Mouse (Mus musculus) naive thymus-derived CD4-positive, alpha-beta T cell, adult 2 months (primary cell): Measurements from ENCODE around the gene Ppp6r3.

Source experiments
- DNase-seq: peaks from one replicate; pipeline ENCODE4 v3.0.0-alpha.2; 2011; ENCODE audit warnings: low read depth

The Ppp6r3 gene

DNA sequence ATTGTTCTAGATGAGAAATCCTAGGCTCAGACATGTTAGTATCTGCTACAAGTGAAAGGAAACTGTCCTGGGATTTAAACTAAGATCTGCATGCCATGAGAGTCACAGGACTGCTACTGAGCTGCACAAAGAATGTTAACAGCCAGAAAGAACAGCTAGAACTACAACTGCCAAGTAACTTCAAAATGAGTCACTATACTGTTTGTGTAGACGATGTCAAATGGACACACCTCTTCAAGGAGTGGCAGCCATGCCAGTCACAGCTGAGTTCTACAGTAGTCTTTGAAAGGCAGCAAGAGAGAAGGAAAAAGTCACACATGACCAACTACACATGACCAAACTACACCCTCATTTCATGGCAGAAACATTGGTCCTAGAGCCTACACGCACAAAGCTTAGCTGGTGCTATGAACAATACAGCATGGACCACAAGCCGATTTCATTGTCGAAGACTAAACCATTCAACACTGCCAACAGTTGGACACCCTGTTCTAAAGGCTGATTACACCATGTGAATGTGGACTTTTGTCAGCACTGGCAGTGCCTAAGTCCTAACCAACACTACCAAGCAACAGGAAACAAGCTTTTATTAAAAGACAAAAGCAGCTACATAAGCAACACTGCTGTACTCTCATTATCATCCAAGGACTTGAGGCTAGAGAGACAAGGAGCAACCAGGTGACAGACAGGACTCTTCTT, 55.9 kb downstream of the Ppp6r3 start:
- DNase-seq: no peak

DNA sequence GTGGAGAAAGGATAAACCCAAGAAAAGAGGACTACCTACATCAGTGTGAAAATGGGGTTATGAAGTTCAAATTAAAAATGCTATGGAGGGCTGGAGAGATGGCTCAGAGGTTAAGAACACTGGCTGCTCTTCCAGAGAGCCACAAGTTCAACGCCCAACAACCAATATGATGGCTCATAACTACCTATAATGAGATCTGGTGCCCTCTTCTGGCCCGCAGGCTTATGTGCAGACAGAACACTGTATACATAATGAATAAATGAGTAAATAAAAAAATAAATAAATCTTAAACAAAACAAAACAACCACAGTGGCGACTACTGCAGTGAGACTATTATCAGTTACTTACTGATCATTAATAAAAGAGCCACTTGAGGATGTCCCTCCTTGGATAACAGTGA, 78.3 kb downstream of the Ppp6r3 start:
- no peak for DNase-seq

DNA sequence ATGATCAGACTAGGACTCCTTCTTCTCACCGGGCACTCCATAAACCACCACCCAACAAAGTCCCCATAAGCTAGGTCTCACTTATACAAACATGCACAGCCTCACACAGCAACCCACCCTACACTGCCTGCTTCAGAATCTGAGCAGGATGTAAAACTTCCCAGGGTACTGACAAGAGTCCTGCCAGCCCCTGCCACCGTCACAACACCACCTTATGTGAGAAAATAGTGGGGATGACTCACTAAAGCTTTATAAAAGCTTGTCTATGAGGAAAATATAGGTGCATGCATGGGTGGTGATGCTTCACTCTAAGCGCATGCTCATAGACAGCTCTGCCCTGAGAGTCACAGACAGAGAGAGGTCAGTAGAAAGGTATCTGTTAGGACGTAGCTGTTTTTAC, 85.7 kb downstream of the Ppp6r3 start:
- DNase-seq: no peak

DNA sequence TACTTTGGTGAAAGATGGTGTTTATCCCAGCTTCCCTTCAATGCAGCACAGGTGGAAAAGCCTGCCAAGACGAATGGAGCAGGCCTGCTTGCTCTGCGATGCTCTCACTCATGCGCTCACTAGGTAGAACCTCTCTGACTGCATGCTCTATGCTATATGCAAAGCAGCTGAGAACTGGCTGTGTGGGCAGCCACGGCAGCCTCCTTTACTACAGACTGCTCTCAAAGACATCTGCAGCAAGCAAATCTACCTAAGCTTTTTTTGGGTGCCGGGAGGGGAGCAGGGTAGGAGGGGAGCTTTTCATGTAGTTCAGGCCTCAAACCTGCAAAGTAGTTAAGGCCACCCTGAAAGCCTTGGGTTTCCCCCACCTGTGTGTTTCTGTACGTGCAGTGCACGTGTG, 92.7 kb downstream of the Ppp6r3 start:
- DNase-seq: no peak

DNA sequence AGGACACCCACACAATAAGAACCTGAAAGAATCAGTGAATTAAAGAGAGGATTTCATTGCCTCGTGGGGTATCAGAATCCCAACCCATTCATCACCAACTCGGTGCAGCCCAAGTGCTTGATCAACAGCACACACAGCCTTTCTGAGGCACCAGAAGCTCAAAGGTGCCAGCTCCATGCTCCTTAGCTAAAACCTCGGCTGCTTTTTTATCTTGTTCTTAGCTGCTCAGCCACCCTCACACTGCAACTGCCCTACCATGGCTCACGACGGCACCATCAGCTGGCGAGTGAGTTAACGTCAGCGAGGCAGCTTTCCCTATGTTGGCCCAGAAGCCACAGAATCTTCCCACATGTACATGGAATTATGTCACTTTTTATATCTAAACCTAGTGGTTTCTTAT, 95.4 kb downstream of the Ppp6r3 start:
- DNase-seq: no peak

DNA sequence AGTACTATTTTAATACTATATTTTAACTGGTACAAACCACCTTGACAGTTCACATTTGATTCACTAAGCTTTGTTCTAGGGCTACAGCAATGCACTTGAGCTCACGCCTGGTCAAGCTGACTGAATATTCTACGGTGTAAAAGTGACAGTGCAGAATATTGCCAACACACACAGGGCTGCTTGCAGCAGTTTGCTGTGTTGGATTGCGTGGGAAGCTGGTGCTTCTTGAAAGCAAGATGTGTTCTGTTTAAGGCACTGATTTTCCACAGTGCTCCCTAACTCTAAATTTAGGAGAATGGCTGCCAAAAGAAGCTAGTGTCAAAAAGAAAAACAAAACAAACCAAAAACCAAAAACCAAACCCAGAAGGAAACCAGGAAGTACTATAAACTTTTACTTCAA, 98.6 kb downstream of the Ppp6r3 start:
- no peak for DNase-seq

DNA sequence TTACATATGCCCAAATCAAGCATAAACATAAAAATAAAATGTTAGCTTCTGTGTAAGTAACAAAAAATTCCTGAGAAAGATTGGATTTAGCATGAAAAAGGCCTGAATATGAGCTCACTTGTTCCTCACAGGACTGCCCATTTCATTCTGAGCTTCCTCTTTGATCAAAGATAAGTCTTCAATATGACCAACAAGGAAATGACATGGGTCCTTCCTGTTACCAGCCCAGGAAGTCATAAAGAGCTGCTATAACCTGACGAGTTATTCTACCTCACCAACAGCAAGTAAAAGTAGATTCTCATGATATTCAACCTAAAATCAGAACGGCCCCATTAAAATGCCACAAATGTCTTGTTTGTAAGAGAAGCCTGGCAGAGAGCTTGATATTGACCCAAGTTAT, 104.3 kb downstream of the Ppp6r3 start:
- no peak for DNase-seq

DNA sequence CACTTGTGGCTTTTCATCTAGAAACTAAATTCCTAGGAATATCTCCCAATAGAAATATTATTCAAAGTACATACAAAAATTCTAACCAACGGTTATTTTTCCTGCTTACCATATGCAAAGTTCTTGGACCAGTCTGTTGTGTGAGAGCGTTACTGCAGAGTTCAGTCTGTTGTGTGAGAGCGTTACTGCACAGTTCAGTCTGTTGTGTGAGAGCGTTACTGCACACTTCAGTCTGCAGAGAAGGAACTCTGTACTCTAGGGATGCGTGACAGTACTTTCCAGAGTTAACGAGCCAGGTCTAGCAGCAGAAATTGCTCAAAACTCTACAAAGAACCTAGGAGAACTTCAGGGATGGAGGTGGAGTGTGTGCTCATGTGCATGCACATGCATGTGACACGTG, 108.0 kb downstream of the Ppp6r3 start:
- DNase-seq: no peak

DNA sequence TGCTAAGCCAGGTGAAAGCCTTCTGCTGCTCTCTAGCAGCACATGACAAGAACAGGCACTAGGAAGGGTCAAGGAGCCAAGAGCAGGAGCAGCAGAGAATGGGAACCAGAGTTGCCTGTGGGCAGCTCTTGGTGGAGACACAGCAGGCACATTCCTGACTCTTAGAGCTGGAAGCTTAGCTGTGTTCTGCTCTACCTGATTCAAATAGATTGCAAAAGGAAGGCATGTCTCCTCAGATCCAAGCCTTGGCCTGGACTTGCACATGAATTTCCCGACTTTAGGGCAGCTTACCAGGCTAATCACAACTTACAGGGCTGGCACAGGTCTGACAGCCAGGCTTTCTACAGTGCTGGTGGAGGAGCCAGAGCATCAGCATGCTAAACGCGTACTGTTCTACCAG, 115.6 kb downstream of the Ppp6r3 start:
- no peak for DNase-seq

DNA sequence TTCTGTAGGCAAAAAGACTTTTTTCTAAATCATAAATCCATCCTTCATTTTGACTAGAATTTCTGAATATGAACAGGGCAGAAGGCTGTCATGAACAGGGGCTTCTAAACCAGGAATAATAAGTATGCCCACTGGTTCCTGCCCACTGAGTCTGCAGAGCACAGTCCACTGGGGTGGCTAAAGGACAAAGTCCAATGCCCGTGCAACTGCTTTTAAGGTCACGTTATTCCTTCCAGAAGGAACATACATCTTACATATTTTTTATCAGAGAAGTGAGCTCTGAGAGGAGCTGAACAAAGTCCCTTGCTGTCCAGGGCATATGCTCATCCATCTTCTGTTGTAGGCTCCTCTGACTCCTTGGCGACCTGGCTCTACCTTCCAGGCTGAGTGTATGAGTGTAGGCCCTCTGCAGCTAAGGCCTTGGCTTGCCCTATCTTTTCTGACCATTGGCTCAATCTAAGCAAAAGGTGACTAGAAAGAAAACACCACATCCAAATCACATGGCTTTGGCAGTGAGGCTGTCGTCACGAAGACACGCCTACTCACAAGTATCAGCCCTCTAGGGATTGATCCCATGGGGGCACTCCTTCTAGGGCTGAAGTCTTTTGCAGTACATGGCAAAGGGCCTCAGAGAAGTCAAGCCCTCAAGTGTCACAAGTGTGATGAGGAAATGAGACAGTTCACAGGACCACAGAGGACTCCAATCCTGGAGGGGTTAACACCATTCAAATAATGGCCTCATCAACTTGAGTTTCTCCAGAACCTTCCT, 117.0 kb downstream of the Ppp6r3 start:
- no peak for DNase-seq

DNA sequence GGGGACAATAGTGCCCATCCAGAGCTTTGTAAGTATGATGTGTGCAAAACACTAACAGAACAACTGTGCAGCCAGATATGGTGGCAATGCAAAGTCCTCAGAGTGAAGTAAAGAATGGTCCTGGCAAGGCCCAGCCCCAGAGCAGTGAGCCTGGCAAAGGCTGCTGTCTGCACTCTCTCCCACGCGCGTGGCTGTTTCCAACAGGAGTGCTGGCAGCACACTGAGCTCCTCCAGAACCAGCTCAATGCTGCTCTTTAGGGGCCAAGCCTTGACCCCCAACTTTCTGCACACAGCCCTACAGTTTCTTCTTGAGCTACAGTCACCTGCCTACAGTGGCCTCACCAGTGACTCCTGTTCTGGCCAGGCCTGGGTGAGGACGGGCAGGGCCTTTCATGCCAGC, 117.8 kb downstream of the Ppp6r3 start:
- no peak for DNase-seq

DNA sequence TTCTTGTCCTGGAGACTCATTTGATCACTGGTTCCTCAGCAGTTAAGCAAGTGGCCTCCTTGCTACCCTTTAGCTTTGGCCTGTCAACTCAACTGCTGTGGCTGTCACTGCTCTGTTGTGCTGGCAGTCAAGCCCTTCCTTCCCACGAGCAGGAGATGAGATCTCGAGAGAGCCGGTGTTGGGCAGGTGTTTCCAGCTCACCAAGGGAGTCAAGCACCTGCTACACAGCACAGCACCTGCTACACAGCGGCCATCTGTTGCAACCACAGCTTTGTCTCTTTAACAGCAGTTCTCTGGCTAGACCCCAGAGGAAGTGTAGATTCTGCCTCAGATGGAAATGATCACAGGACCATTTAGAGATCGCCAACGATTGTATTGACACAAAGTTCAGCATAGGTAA, 123.9 kb downstream of the Ppp6r3 start:
- no peak for DNase-seq

DNA sequence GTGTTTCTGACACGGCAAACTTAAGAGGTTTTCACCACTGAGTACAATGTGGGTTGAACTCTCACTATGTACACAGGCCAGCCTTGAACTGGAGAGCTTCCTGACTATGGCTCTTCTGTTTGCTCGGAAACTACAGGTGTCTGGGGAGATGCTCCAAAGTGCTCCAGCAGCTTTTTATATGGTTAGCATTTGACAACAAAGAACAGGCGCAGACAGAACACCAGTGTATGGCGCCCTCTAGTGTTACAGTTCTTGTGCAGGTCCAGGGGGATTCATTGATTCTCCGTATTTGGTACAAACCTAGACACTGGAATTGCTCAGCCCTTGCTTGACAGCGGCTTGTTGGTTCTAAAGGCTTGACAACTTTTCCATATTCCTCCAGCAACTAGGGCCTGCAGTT, 124.4 kb downstream of the Ppp6r3 start:
- peak; percentile 82 for DNase-seq

DNA sequence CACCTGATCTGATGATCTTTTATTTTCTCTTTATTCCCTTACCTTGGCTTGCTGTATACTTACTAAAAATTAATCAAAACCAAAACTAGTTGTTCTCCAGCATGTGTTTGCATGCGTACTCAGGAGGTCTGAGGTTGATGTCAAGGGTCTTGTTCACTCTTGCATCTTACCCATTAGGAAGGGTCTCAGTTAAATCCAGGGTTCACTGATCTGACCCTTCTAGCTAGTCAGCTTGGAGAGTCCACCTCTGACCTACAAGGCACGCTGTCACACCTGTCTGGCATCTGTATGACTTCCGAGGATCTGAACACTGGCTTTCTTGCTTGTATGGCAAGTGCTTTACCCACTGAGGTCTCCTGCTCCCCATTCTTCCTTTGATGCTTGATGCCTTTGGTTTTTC, 124.8 kb downstream of the Ppp6r3 start:
- no peak for DNase-seq

DNA sequence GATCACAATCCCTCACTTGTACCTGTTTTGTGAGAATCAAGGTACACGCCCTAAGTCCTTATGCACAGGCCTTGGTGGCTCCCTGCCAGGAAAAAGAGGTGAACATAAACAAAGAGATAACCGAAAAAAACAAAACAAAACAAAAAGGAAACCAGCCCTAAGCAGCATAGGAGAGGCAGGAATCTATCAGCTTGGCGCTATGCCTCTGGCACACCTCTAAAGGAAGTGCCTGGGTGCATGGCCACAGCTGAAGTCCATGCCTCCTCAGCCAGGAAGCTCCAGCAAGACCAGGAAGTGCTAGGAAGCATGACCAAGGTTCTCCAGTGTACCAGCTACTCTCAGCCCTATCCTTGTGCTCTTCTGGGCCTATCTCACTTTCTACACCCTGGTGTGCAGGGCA, 126.3 kb downstream of the Ppp6r3 start:
- DNase-seq: no peak

DNA sequence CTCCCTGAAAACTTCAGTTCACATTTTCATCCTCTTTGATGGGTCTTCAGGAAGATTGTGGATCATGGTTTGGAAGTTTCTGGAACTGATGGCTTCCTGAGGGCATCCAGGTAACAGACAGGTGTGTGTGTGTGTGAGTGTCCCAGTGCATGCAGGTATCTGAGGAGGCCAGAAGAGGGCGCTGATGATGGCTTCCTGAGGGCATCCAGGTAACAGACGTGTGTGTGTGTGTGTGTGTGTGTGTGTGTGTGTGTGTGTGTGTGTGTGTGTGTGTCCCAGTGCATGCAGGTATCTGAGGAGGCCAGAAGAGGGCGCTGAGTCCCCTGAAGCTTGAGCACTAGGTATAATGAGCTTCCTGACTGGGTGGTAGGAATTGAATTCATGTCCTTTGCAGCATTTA, 128.2 kb downstream of the Ppp6r3 start:
- DNase-seq: no peak

DNA sequence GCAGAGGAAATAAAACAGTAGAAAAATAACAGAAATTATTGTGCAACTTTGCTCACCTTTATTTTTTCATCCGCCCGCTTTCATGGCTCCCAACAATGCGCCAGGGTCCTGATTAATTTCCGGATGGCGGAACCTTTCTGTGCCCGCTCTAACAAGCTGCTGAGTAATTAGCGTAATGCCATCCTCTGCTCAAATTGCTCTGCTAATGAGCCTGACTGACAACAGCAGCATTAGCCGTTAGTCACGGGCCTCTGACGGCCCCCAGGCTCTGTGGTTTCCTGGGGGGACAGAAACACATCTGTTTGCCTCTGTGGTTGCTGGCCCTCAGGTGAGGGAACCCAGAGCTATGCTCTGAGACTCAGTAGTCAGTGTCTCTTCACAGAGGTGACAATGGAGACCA, 134.5 kb downstream of the Ppp6r3 start:
- DNase-seq: no peak

DNA sequence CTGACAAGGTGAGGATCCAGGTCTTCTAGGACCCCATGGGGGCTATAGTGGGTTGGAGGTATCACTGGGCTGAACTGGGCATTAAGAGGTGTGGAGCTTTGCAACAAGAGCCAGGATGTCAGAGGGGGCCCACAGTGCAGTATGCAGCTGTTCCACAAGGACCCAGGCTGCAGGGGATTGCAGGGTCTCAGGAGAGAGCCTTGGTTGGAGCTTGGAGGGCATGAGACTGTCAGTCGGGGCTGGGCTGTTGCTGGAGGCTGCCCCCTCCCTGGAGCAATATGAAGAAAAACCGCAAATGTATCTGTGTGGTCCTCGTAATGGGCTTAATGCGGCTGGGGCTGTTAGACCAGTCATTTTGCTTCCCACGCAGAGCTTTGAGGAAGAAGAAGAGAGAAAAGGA, 134.9 kb downstream of the Ppp6r3 start:
- no peak for DNase-seq

DNA sequence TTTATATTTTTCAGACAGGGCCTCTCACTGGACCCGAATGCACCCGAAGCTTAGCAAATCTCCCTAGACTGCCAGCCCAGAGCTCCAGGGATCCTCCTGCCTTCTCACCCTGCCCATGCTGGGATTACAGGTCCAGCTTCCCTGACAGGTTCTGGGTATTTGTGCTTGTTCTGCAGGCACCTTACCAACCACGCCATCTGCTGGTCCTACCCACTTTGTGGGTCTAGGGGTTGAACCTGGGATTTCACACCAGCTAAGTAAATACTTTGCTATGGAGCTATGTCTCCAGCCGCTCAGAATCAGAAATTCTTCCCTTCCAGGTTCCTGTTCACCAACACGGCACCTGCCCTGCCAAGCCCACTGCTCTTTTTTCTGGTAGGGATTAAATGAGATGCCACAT, 137.6 kb downstream of the Ppp6r3 start:
- DNase-seq: no peak

DNA sequence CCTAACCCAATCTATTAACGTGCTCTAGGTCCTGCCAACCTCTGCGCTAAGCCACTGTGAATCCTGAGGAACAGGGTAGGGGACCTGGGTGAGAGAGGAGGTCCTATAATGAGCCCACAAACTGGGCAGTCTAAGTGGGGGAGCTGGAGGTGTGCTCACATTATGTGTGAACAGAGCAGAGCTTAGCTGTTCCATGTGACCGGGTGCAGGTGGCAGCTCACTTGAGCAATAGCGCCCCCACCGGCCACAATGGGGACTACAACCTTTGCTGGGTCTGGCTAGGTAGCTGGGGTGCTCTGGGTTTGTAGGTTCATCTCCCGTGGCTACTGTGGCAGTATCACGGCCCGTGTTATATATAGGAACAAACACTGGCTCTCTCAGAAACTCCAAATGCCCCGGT, 138.7 kb downstream of the Ppp6r3 start:
- DNase-seq: peak; percentile 41

DNA sequence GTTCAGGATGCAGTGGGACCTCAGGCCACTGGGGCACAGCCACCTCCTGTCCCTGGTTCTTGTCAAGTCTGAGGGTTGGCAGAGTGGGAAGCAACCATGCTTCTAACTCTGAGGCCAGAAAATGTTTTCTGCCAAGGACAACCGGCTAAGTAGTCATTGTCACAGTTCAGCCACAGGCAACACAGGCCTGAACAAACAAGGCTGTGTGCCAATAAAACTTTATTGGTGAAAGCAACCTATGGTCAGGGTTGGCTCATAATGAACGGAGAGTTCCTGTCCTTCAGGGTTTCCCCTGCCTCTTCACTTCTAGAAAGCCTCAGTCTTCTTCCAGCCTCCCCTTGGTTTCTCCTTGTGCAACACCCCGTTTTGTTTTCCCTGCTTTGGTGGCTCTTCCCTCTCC, 139.7 kb downstream of the Ppp6r3 start:
- no peak for DNase-seq

DNA sequence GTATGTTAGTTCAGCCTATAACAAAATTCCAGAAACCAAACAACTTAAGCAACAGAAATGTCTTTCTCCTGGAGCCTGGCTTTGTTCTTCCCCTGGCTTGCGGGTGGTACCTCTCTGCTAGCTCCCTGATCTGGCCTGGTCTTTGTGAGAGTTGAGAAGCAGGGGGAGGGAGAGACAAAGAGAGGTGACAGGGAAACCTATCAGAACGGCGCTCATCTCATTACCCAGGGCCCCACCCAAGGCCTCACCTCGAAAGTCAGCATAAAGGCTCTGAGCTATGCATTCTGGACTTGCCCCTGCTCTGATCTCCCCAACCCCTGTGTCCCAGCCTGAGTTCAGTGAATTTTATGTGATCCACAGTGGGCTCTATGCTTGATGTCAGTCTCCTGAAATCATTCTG, 140.9 kb downstream of the Ppp6r3 start:
- DNase-seq: no peak

DNA sequence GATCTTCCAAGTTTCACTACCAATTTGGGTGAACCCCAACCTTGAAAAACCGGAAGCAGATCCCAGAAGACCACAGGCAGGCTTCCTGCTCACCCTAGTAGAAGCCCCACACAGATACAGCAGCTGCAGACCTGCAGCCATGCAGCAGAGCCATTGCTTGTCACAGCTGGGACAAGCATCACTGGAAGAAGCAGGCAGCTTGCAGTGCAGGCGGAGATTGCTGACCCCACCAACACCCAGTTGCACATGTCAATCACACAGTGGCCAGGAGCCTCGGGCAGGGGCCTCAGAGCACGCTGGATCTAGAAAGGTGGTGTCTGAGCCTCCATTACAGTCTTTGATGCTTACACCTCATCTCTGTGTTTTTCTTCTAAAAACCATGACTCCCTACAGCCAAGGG, 141.4 kb downstream of the Ppp6r3 start:
- DNase-seq: no peak

DNA sequence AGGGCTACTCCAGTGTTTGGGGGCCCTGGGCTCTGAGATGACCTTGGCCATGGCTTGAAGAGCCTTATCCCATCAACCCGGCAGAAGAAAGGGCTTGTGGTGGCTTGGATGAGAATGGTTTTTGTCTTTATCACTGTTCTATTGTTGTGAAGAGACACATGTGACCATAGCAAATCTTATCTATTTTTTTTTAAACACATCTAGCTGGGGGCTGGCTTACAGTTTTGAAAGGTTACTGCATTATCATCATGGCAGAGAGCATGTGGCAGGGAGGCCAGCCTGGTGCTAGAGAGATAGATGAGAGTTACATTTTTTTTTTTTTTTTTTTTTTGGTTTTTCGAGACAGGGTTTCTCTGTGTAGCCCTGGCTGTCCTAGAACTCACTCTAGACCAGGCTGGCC, 143.6 kb downstream of the Ppp6r3 start:
- no peak for DNase-seq
